Mouse (Mus musculus): ENCODE results near the gene Btg1.

GRCm38 (mm10) chr10:96620890-96621271, 4.1 kb downstream of the Btg1 start:
- TF ChIP-seq CTCF (IDR thresholded peaks at IDR 0.05; ENCODE audit: low read depth) (no peak), EP300 (IDR thresholded peaks at IDR 0.05; ENCODE audit: low read depth) (no peak)

Data from liver, postnatal 0 days (tissue).